Mouse (Mus musculus) midbrain, embryonic 16.5 days (tissue): ENCODE data around the gene Tmem163. TPM values are rescaled to one million over a fixed set of nuclear protein-coding genes. Genes with fewer than 3 reads are reported as not detected.
A peak's percentile ranks its signal among the peaks of the same experiment; 100 is the strongest.

Experiments used
- ATAC-seq: fragments of 200-750 bp; cut with Nextera tagmentation; 2 replicates; pipeline ENCODE4 v1.8.0; 2017; ENCODE audit warnings: moderate TSS enrichment
- H3K27ac ChIP-seq: fragments of 300-500 bp; sonication (generic); 2 replicates; pipeline ENCODE4 v1.5.1; 2014; ENCODE audit warnings: mild to moderate bottlenecking, low read length, mixed read lengths
- H3K27me3 ChIP-seq: fragments of 300-500 bp; sonication (generic); 2 replicates; pipeline ENCODE4 v1.6.1; 2014; ENCODE audit warnings: low read depth, low read length, mixed read lengths; ENCODE audit not compliant: control insufficient read depth, insufficient read depth
- H3K36me3 ChIP-seq: fragments of 300-500 bp; sonication (generic); 2 replicates; pipeline ENCODE4 v1.6.1; 2014; ENCODE audit warnings: mild to moderate bottlenecking, low read length, moderate library complexity, mixed read lengths; ENCODE audit not compliant: control insufficient read depth, insufficient read depth
- H3K4me1 ChIP-seq: fragments of 300-500 bp; sonication (generic); 2 replicates; pipeline ENCODE4 v1.6.1; 2014; ENCODE audit warnings: mild to moderate bottlenecking, low read length, mixed read lengths; ENCODE audit not compliant: control insufficient read depth, insufficient read depth
- H3K4me2 ChIP-seq: fragments of 300-500 bp; sonication (generic); 2 replicates; pipeline ENCODE4 v1.6.1; 2014; ENCODE audit warnings: mild to moderate bottlenecking, low read length, mixed read lengths
- H3K4me3 ChIP-seq: fragments of 300-500 bp; sonication (generic); 2 replicates; pipeline ENCODE4 v1.5.1; 2014; ENCODE audit warnings: low read depth, mild to moderate bottlenecking, low read length, moderate library complexity, mixed read lengths
- H3K9ac ChIP-seq: fragments of 300-500 bp; sonication (generic); 2 replicates; pipeline ENCODE4 v1.6.1; 2014; ENCODE audit warnings: low read depth, low read length, mixed read lengths
- H3K9me3 ChIP-seq: fragments of 300-500 bp; sonication (generic); replicated peaks from 2 replicates; pipeline ENCODE4 v1.6.1; 2014; ENCODE audit warnings: mild to moderate bottlenecking, low read length, mixed read lengths; ENCODE audit not compliant: control insufficient read depth, poor library complexity, severe bottlenecking
- WGBS: fragments of 180-500 bp; shearing (Covaris S2); extraction: QIAGEN DNeasy Blood & Tissue Kit; methylation state at CpG from one replicate; pipeline ENCODE4 v1.1.7; 2014; 5-methylcytosine and 5-hydroxymethylcytosine counted together
- polyA plus RNA-seq: library from polyadenylated mRNA; unstranded; fragments of >200 nt; fragmentation: Nextera tagmentation; extraction: Ambion mirVana; gene quantifications from 2 replicates; pipeline ENCODE4 v1.2.1, GENCODE M21; 2015

The Tmem163 gene
- polyA plus RNA-seq, 1 experiment from 2014 or later: 68.7 TPM

- peak overlapping the region; percentile 79 for H3K9ac ChIP-seq
- H3K27ac ChIP-seq: peak overlapping the region; percentile 87
- under 1% methylated on average over 32 of the region's 44 CpGs for WGBS
- H3K36me3 ChIP-seq: no peaks in the 10 kb centered on the region
- peak overlapping the region; percentile 62 for H3K4me3 ChIP-seq
- H3K4me1 ChIP-seq: peaks cover 11% of the 10 kb centered on the region; the same call in 1 of the 2 replicates
- H3K9me3 ChIP-seq: no peaks in the 10 kb centered on the region
- peak overlapping the region; percentile 88 for H3K4me2 ChIP-seq
- ATAC-seq: peak; percentile 62
- H3K27me3 ChIP-seq: no peaks in the 10 kb centered on the region
Measured at GRCm38 (mm10) chr1:127677131-127677631, 2.2 kb downstream of the Tmem163 start.

GRCm38 (mm10) chr1:127676516-127677099 lies 2.7 kb downstream of the Tmem163 start:
- Histone ChIP-seq H3K4me2 (peak overlapping the region; percentile 88), H3K27me3 (no peaks in the 10 kb centered on the region), H3K27ac (peak overlapping the region; percentile 87), H3K4me3 (peak overlapping the region; percentile 62), H3K4me1 (peaks cover 11% of the 10 kb centered on the region; the same call in 1 of the 2 replicates), H3K9ac (peak overlapping the region; percentile 79), H3K9me3 (no peaks in the 10 kb centered on the region), H3K36me3 (no peaks in the 10 kb centered on the region)
- ATAC-seq: peak; percentile 13; the same call in 1 of the 2 replicates
- 1% methylated on average over 25 of the region's 25 CpGs for WGBS

DNA sequence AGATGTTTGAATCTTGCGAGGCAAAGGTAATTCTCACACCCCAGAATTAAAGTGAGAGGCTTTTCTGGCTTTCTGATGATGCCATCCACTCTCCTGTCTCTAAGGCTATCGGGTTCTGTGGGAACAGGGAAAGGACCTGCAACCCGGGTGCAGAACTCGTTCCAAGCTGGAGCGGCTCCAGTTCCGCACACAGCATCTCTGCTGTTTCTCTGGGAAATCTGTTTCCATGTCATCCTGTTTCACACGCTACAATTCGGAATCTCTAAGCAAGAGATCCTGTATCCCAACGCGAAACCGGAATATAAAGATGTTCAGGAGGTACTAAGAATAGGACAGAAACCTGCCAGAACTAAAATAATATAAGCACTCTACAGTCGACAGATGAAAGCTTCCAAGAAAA lies 3.2 kb downstream of the Tmem163 start:
- Histone ChIP-seq H3K4me3 (peak overlapping the region; percentile 62), H3K27ac (peak overlapping the region; percentile 87), H3K9me3 (no peaks in the 10 kb centered on the region), H3K27me3 (no peaks in the 10 kb centered on the region), H3K4me2 (peak overlapping the region; percentile 88), H3K36me3 (no peaks in the 10 kb centered on the region), H3K4me1 (peaks cover 11% of the 10 kb centered on the region; the same call in 1 of the 2 replicates), H3K9ac (peak overlapping the region; percentile 79)
- no peak for ATAC-seq
- 20% methylated on average over 12 of the region's 12 CpGs for WGBS

GRCm38 (mm10) chr1:127675253-127675652 lies 4.1 kb downstream of the Tmem163 start:
- no peak for ATAC-seq

GRCm38 (mm10) chr1:127673221-127674050 lies 5.9 kb downstream of the Tmem163 start:
- no peaks in the 10 kb centered on the region for H3K9me3 ChIP-seq
- no peak overlapping the region for H3K4me3 ChIP-seq
- no peaks in the 10 kb centered on the region for H3K36me3 ChIP-seq
- WGBS: 75% methylated on average over 10 of the region's 10 CpGs
- no peak overlapping the region for H3K9ac ChIP-seq
- H3K27ac ChIP-seq: no peak overlapping the region
- peaks cover 11% of the 10 kb centered on the region; the same call in 1 of the 2 replicates for H3K4me1 ChIP-seq
- H3K27me3 ChIP-seq: no peaks in the 10 kb centered on the region
- peak overlapping the region; percentile 88; the same call in 1 of the 2 replicates for H3K4me2 ChIP-seq
- ATAC-seq: no peak

More at GRCm38 (mm10) chr1:127675253-127675652, 4.1 kb downstream of the Tmem163 start:
- peak overlapping the region; percentile 62 for H3K4me3 ChIP-seq
- H3K27ac ChIP-seq: peak overlapping the region; percentile 87
- H3K36me3 ChIP-seq: no peaks in the 10 kb centered on the region
- H3K27me3 ChIP-seq: no peaks in the 10 kb centered on the region
- 55% methylated on average over 1 of the region's 1 CpGs for WGBS
- peak overlapping the region; percentile 88 for H3K4me2 ChIP-seq
- H3K9me3 ChIP-seq: no peaks in the 10 kb centered on the region
- no peak overlapping the region; the same call in 1 of the 2 replicates for H3K9ac ChIP-seq
- peaks cover 11% of the 10 kb centered on the region; the same call in 1 of the 2 replicates for H3K4me1 ChIP-seq

GRCm38 (mm10) chr1:127668161-127668560 lies 11.2 kb downstream of the Tmem163 start:
- H3K27ac ChIP-seq: peak overlapping the region; percentile 58
- H3K9me3 ChIP-seq: no peaks in the 10 kb centered on the region
- no peak overlapping the region for H3K4me2 ChIP-seq
- H3K4me3 ChIP-seq: no peak overlapping the region
- H3K4me1 ChIP-seq: peaks cover 8% of the 10 kb centered on the region
- no peaks in the 10 kb centered on the region for H3K36me3 ChIP-seq
- no peaks in the 10 kb centered on the region for H3K27me3 ChIP-seq
- WGBS: 52% methylated on average over 3 of the region's 3 CpGs
- 0 out of 2 replicates have a peak, but pooled peaks have one; percentile 41 for ATAC-seq
- no peak overlapping the region for H3K9ac ChIP-seq

DNA sequence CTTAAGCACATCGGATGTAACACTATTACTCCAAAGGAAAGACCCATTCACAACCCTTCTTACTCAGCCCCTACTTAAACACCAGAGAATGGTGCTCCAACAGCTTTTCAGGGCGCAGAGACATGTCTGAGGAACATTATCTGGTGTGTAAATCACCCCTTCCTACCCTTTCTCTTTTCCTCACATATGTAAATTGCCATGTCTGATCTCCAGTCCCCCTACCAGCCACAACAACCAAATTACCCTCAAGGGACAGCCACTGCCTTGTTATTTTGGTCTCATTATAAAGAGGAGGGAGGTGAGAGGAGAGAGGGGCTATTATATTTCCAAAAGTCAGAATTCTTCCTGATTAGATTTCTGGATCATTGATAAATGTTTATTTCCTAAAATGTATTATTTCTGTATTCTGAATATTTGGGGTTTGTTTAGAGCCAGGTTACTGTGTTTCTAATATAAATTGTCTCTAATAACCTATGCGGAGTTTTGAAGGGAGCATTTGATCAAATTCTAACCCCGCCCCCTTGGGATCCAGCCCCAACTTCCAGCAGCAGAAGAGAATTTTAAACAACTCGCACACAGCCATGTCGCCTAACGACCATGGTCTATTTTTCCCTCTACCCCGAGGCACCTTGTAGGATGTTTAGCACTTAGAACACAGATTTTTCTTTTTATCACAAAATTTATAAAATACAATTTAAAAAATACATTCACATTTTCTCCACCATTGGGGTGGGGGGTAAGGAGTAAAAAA lies 12.1 kb downstream of the Tmem163 start:
- H3K4me3 ChIP-seq: no peak overlapping the region
- peak; percentile 25; the same call in 1 of the 2 replicates for ATAC-seq
- no peaks in the 10 kb centered on the region for H3K9me3 ChIP-seq
- H3K4me2 ChIP-seq: no peak overlapping the region
- 35% methylated on average over 8 of the region's 8 CpGs for WGBS
- H3K9ac ChIP-seq: no peak overlapping the region
- peak overlapping the region; percentile 0 for H3K27ac ChIP-seq
- H3K36me3 ChIP-seq: no peaks in the 10 kb centered on the region
- no peaks in the 10 kb centered on the region for H3K27me3 ChIP-seq
- H3K4me1 ChIP-seq: peaks cover 11% of the 10 kb centered on the region

DNA sequence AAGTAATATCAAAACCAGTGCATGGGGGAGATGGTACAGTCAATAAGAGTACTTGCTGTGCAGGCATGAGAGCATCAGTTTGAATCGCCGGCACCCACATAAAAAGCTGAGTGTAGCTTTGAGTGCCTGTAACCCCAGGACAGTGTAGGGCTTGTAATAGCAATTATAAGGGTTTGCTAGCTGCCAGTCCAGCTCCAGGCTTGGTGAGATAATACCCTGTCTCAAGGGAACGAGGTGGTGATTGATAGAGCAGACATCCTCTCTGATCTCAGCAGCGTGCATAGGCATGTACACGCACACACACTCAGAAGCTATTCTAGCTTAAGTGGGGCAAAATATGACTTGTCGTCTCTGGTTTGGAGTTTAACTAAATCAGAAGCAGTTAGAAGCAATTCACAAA lies 13.1 kb downstream of the Tmem163 start:
- 29% methylated on average over 6 of the region's 6 CpGs for WGBS
- Histone ChIP-seq H3K36me3 (no peaks in the 10 kb centered on the region), H3K4me1 (peaks cover 21% of the 10 kb centered on the region), H3K4me2 (no peak overlapping the region), H3K27ac (no peak overlapping the region; the same call in 1 of the 2 replicates), H3K27me3 (no peaks in the 10 kb centered on the region), H3K9ac (no peak overlapping the region), H3K4me3 (no peak overlapping the region), H3K9me3 (no peaks in the 10 kb centered on the region)
- no peak for ATAC-seq
